Mouse (Mus musculus) kidney, adult 9 months (tissue): ENCODE measurements around the gene Nr1h5.

Experiments
- DNase-seq: peaks from one replicate; pipeline ENCODE4 v3.0.0; 2022

Gene Nr1h5

GRCm38 (mm10) chr3:102964033-102964432, at the start of gene Nr1h5:
TSS of gene Nr1h5 (minus strand) at chr3:102964133.
- DNase-seq: no peak

GRCm38 (mm10) chr3:103001595-103001994, 37.7 kb upstream of the Nr1h5 start:
- DNase-seq: no peak

- no peak for DNase-seq
Measured at GRCm38 (mm10) chr3:102997591-102997990, 33.7 kb upstream of the Nr1h5 start.

GRCm38 (mm10) chr3:102997036-102997435, 33.1 kb upstream of the Nr1h5 start:
- no peak for DNase-seq

GRCm38 (mm10) chr3:102995605-102996321, 31.8 kb upstream of the Nr1h5 start, which contains the start of gene Sike1:
TSS of gene Sike1 (plus strand) at chr3:102995708.
- peak; percentile 95 for DNase-seq

GRCm38 (mm10) chr3:102995233-102995604, 31.3 kb upstream of the Nr1h5 start:
- DNase-seq: no peak

GRCm38 (mm10) chr3:102992936-102993335, 29.0 kb upstream of the Nr1h5 start:
- DNase-seq: no peak

GRCm38 (mm10) chr3:102991041-102991440, 27.1 kb upstream of the Nr1h5 start:
- no peak for DNase-seq

- no peak for DNase-seq
Measured at GRCm38 (mm10) chr3:102980349-102980736, 16.4 kb upstream of the Nr1h5 start.

GRCm38 (mm10) chr3:102979550-102980348, 15.8 kb upstream of the Nr1h5 start:
- no peak for DNase-seq

GRCm38 (mm10) chr3:102976906-102977305, 13.0 kb upstream of the Nr1h5 start:
- no peak for DNase-seq

- no peak for DNase-seq
Measured at GRCm38 (mm10) chr3:102970508-102970907, 6.6 kb upstream of the Nr1h5 start.

- no peak for DNase-seq
Measured at GRCm38 (mm10) chr3:102970067-102970466, 6.1 kb upstream of the Nr1h5 start.

- no peak for DNase-seq
Measured at GRCm38 (mm10) chr3:102955596-102955995, 8.3 kb downstream of the Nr1h5 start.

- no peak for DNase-seq
Measured at GRCm38 (mm10) chr3:102955143-102955542, 8.8 kb downstream of the Nr1h5 start.

- no peak for DNase-seq
Measured at GRCm38 (mm10) chr3:102954476-102954875, 9.5 kb downstream of the Nr1h5 start.

- no peak for DNase-seq
Measured at GRCm38 (mm10) chr3:102946861-102947260, 17.1 kb downstream of the Nr1h5 start.

GRCm38 (mm10) chr3:102946312-102946711, 17.6 kb downstream of the Nr1h5 start:
- no peak for DNase-seq

- no peak for DNase-seq
Measured at GRCm38 (mm10) chr3:102938100-102938499, 25.8 kb downstream of the Nr1h5 start.

GRCm38 (mm10) chr3:102935451-102936354, 28.2 kb downstream of the Nr1h5 start, which contains the start of gene Sycp1:
TSS of gene Sycp1 (minus strand) at chr3:102936100.
- no peak for DNase-seq

- no peak for DNase-seq
Measured at GRCm38 (mm10) chr3:102899136-102899535, 64.8 kb downstream of the Nr1h5 start.
